Mouse (Mus musculus) cerebellum, postnatal 25 days (tissue): ENCODE results near the gene Bbs9.

ENCODE experiments used
- DNase-seq, 2 experiments: peaks; one replicate each; pipeline ENCODE4 v3.0.0; 2021; ENCODE audit warnings: mixed read lengths in 2 of 2

Bbs9 gene

DNA sequence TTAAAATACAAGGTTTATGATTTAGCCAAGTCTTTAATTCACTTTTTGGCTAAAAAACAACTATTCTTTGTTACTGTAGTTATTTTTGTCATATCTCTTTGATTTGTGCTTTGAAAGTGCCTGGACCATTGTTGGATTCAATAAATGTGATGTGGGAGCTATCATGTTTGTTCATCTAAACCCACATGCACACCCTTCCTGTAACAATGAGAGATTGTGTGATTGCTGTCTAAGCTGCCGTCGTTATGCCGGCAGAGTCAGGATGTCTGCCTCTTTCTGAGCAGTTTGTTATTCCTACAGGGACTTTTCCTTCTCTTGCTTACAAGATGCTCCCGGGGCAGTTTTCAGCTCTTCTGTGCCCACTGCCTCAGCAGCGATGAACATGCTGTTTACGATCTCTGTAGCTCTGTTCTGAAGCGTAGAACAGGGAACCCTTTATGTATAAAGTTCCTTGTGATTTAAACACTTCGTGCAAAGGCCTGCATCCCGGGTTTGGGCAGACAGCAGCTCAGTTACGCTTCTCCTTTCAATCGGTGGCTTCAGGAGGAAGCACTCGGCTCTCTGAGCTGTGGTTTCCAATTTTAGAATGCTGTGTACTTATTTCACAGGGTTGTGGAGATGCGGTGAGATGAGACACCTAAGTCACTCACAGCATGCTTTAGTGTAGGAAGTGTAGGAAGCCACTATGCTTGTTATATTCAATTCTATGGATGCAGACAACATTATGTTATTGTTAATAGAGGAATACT, 165.3 kb downstream of the Bbs9 start:
- DNase-seq, result no peak

DNA sequence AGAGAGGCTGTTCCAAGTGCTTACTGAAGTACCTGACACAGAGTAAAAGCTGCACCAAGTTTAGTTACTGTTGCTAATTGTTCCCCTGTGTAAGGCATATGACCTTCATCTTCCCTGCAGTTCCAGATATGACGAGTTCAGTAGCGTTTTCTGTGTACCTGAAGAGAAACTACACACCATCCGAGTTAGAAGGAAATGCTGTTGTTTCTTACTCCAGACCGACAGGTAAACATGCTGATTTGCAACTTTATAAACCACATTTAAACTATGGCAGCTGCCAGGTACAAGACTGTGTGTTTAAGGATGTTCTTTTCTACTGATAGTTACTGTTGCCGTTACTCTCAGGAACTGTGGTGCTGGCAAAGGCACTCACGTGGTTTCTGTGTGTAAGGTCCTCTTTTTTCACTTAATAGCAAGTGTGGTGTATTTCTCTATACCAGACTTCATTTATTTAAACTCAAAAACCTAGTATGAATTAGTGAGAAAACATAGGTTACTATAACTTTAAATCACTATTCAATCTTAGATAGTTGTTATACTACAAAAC, 170.4 kb downstream of the Bbs9 start:
- DNase-seq, result no peak

GRCm38 (mm10) chr9:22646461-22646860, 170.9 kb downstream of the Bbs9 start:
- no peak for DNase-seq

DNA sequence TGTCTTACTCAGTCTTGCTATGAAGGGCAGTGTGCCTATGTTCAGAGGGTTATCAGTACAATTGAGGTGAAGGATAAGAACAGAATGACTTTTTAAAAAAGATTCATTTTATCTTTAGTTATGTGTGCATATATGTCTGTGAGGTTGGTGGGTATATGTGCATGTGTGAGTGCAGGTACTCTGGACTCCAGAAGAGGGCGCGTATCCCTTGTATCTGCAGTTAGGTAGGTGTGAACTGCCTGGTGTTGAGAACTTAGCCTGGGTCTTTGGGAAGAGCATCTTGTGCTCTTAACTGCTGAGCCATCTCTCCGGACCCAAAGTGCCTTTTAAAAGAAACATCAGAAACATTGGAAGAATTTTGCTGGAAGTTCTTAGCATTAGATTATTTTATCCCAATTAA, 172.6 kb downstream of the Bbs9 start:
- DNase-seq, result no peak

GRCm38 (mm10) chr9:22649606-22650005, 174.1 kb downstream of the Bbs9 start:
- no peak for DNase-seq

- DNase-seq, result no peak
These were observed 175.3 kb downstream of the Bbs9 start for GRCm38 (mm10) chr9:22650781-22651180.

DNA sequence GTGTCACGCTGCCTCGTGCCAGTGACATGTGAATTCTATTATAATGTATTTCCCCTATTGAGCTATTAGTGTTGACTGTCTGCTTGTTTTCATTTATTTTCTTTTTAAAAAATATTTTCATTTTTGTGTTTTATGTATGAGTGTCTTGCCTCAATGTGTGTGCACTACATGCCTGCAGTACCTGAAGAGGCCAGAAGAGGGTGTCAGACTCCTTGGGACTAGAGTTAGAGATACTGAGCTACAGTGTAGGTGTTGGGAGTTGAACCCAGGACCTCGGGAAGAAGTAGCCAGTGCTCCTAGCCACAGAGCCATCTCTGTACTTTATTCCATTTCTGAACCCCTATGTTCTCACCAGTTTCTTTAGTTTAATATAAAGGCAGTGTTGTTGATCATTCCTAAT, 176.1 kb downstream of the Bbs9 start:
- no peak for DNase-seq

GRCm38 (mm10) chr9:22654726-22655393, 179.3 kb downstream of the Bbs9 start:
- DNase-seq, result no peak

DNA sequence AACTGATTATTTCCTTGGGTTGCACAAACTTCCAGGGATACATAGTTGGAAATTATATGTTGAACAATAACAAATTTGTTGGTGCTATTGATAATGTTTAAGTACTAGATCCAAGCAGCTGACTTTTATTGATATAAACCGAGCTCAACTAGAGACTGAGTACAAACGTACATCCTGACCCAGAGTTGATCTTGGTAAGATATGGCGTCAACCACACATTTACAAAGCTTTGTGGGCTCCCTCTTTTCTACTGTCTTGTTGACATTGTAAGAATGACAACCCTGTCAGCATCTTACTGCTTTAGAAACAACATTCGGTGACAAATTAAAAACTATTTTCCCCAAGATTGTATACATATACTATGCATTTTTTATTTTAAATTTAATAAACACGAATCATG, 181.7 kb downstream of the Bbs9 start:
- DNase-seq, result no peak

DNA sequence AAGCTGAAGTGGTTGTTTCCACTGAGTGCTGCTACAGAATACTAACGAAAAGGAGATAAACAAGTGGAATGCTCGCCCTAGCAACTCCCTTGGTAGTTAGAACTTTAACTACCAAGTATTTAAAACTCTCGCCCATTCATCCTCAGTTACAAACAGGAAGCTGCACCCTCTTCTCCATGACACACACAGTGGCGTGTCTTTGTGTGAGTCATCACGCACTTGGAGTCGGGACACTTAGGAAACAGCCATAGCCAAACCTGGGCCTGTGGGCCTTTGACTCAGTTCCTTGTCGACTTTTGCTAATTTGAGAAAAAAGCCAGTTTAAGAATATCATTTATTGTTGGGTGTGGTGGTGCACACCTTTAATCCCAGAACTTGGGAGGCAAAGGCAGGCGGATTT, 189.6 kb downstream of the Bbs9 start:
- no peak for DNase-seq

- DNase-seq, result no peak
These were observed 197.4 kb downstream of the Bbs9 start for GRCm38 (mm10) chr9:22672937-22673336.

- DNase-seq, result no peak
These were observed 201.8 kb downstream of the Bbs9 start for GRCm38 (mm10) chr9:22677132-22677829.

DNA sequence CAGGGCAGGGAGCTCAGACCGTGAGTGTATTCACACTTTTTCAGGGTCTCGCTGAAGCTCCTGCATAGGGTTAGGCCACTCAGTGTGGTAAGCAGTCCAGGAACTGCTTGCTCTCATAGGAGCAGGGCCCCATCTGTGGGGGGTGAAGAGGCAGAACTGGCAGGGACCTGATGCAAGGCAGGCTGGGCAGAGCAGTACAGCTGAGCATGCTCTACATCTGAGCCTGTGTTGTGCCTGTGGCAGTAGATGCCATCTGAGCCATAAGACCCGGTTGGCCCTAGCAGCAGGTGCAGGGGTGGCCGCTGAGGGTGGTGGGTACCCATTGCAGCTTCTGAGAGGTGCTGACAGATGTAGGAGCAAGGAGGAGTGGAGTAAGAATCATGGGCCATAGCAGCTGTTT, 202.5 kb downstream of the Bbs9 start:
- no peak for DNase-seq

DNA sequence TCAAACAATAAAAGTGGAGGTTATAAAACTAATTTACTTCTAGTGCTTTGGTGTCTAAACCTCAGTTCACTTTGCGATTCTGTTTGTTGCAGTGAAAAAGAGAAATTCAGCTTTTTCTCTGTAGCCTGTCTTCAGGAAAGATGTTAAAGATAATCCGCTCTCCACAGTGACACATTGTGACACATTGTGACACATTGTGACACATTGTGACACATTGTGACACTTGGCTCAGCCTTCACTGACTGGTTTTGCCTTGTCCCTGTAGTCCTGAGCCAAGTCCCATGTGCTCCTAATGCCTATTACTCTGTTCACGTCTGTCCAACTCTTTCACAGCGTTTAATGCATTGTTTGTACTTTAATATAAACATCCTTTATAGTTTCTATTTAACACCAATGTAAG, 203.0 kb downstream of the Bbs9 start:
- DNase-seq, result no peak

- no peak for DNase-seq
These were observed 204.0 kb downstream of the Bbs9 start for GRCm38 (mm10) chr9:22679485-22679884.

DNA sequence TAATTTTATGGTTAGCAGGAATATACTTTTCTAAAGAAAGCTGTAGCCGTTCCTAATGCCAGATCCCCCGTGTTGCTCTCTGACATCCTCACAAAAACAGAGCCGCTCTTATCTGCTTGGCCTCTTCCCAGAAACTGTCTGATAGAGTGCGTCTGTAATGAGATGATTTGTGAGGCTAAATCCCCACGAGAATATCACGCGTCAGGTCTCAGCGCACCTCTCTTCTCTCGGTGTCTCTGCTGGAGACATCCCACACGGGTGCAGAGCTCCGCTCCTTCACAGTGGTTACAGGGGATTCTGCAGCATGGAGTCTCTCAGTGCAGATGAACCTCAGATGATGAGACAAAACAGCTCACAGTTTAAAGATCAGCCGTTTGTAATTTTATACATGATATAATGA, 204.5 kb downstream of the Bbs9 start:
- no peak for DNase-seq

GRCm38 (mm10) chr9:22680484-22680883, 205.0 kb downstream of the Bbs9 start:
- DNase-seq, result no peak

GRCm38 (mm10) chr9:22683786-22684185, 208.3 kb downstream of the Bbs9 start:
- no peak for DNase-seq

DNA sequence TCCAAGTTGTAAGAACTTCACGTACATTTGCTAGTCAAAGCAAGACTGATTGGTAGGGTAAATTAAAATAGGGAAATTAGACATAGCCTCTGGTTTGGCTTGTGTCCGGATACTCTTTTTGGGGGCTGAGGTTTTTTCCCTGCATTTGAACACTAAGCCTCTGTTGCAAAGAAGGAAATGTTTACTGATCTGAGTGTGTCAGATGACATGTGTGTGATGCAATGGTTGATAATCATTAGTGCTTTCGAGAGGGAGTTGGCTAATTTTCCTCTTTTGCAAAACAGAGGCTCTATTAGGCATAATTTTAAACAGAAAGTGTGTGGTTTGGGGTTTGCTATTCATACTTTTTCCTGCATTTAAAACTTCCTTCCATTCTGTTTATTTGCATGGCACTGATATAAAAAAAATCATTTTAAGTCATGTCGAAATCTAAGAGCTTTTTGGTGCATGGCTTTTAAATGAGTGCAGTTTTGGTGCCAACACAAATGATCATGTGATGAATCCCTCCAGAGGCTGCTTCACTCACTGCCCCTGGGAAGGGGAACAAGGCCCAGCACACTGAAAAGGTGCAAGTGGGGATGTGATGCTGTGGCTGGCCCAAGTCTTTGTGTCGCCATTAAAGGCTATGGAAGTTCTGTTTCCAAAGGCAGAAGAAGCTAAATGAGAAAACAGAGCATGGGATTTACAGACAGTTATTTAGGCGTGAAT, 211.4 kb downstream of the Bbs9 start:
- DNase-seq, result no peak

- no peak for DNase-seq
These were observed 214.7 kb downstream of the Bbs9 start for GRCm38 (mm10) chr9:22690234-22690633.

GRCm38 (mm10) chr9:22695392-22695791, 219.9 kb downstream of the Bbs9 start:
- DNase-seq, result no peak

GRCm38 (mm10) chr9:22696809-22697374, 221.4 kb downstream of the Bbs9 start:
- DNase-seq, result no peak

DNA sequence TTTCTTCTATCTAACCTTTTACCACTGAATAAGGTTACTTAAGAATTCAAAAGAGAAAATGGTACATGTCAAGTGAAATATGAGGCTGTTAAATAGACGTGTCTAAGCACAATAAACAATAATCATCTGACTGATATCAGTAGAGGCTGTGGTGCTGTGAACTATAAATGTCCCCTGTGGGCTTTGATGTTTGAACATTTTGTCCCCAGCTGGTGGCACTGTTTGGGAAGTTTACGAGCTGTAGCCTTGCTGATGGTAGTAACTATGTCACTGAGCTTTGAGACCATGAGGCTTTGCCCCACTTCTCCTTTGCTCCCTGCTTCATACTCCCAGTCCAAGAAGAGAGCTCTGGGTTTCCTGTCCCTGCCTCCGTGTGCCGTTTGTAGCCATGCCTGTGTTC, 222.3 kb downstream of the Bbs9 start:
- no peak for DNase-seq
